Mouse (Mus musculus) hindbrain, embryonic 14.5 days (tissue): ENCODE data around the gene Olfr545. TPM values are rescaled to one million over a fixed set of nuclear protein-coding genes. Genes with fewer than 3 reads are reported as not detected.
"Not testable (repeated sequence)": the region's sequence is repeated elsewhere in the genome, so short reads cannot be mapped to it uniquely, and the experiment has no call there.

Source experiments
- ATAC-seq: fragments of 200-750 bp; cut with Nextera tagmentation; 2 replicates; pipeline ENCODE4 v1.8.0; 2017; ENCODE audit warnings: moderate number of reproducible peaks, mild to moderate bottlenecking, moderate TSS enrichment, moderate library complexity; ENCODE audit not compliant: low FRiP score
- DNase-seq: peaks from one replicate; pipeline ENCODE4 v3.0.0-alpha.2; 2015; ENCODE audit warnings: low spot score
- H3K27ac ChIP-seq: fragments of 300-500 bp; sonication (generic); 2 replicates; pipeline ENCODE4 v1.5.1; 2014; ENCODE audit warnings: mild to moderate bottlenecking, moderate library complexity
- H3K27me3 ChIP-seq: fragments of 300-500 bp; sonication (generic); 2 replicates; pipeline ENCODE4 v1.6.1; 2014; ENCODE audit warnings: mild to moderate bottlenecking, low read length, mixed read lengths; ENCODE audit not compliant: control insufficient read depth, insufficient read depth
- H3K36me3 ChIP-seq: fragments of 300-500 bp; sonication (generic); replicated peaks from 2 replicates; pipeline ENCODE4 v1.6.1; 2014; ENCODE audit not compliant: control insufficient read depth, insufficient read depth
- H3K4me1 ChIP-seq: fragments of 300-500 bp; sonication (generic); replicated peaks from 2 replicates; pipeline ENCODE4 v1.6.1; 2014; ENCODE audit warnings: antibody characterized with exemption, low read length, mixed read lengths; ENCODE audit not compliant: control insufficient read depth, insufficient read depth
- H3K4me2 ChIP-seq: fragments of 300-500 bp; sonication (generic); replicated peaks from 2 replicates; pipeline ENCODE4 v1.6.1; 2014; ENCODE audit warnings: mild to moderate bottlenecking, moderate library complexity
- H3K4me3 ChIP-seq: fragments of 300-500 bp; sonication (generic); replicated peaks from 2 replicates; pipeline ENCODE4 v1.5.1; 2014; ENCODE audit warnings: mild to moderate bottlenecking, low read length
- H3K9ac ChIP-seq: fragments of 300-500 bp; sonication (generic); 2 replicates; pipeline ENCODE4 v1.6.1; 2014
- H3K9me3 ChIP-seq: fragments of 300-500 bp; sonication (generic); 2 replicates; pipeline ENCODE4 v1.6.1; 2016; ENCODE audit warnings: low read length; ENCODE audit not compliant: control insufficient read depth
- WGBS: fragments of 180-500 bp; shearing (Covaris S2); extraction: QIAGEN DNeasy Blood & Tissue Kit; methylation state at CpG from one replicate; pipeline ENCODE4 v1.1.7; 2014; 5-methylcytosine and 5-hydroxymethylcytosine counted together
- polyA plus RNA-seq: library from polyadenylated mRNA; unstranded; fragments of >200 nt; fragmentation: Nextera tagmentation; extraction: Ambion mirVana; gene quantifications from 2 replicates; pipeline ENCODE4 v1.2.1, GENCODE M21; 2014

Gene Olfr545
- polyA plus RNA-seq, 1 experiment from 2014 or later, result 0.17 TPM

DNA sequence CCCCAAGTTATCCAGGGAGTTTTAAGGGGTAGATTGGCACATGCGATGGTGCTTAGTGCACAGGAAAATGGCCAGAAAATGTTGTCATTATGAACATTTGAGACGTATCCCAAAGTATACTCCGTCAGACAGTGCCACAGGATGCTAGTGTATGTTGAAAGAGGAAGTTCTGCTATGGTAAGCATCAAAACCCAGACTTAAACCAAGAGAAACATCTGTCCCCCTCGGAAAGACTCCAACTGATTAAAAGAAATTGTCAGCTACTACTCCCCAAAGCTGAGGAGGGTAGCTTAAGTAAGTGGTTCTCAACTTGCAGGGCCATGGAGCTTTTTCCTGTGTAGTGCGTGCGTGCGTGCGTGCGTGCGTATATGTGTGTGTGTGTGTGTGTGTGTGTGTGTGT lies 12.6 kb upstream of the Olfr545 start:
- no peaks in the 10 kb centered on the region for H3K4me1 ChIP-seq
- H3K4me2 ChIP-seq, result no peak overlapping the region
- H3K9me3 ChIP-seq, result no peaks in the 10 kb centered on the region
- no peak for ATAC-seq
- H3K9ac ChIP-seq, result no peak overlapping the region
- H3K27me3 ChIP-seq, result 0 out of 2 replicates have a peak, but pooled peaks cover 10% of the 10 kb centered on the region
- 94% methylated on average over 10 of the region's 10 CpGs for WGBS
- DNase-seq, result no peak
- no peak overlapping the region for H3K27ac ChIP-seq
- H3K36me3 ChIP-seq, result no peaks in the 10 kb centered on the region
- H3K4me3 ChIP-seq, result no peak overlapping the region

DNA sequence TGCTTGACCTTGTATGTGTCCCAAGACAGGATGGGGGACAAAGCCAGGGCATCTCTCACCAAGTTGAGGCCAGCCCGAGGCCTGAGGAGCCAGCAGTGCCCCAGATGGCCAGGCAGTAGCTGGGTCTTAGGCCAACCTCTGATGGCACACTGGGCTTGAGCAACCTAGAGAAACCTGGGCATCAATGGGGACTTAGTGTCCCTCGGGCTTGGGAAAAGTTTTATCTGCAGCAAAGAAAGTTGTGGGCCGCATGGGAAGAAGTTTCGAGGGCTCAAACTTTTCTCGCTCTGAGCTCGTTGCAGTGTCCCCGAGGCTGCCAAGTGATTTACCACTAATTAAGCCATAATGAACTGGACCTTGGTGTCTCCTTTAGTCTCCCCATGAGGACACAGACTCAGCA lies 10.4 kb upstream of the Olfr545 start:
- DNase-seq (no peak), ATAC-seq (no peak)
- 0 out of 2 replicates have a peak, but pooled peaks cover 10% of the 10 kb centered on the region for H3K27me3 ChIP-seq
- H3K4me1 ChIP-seq, result no peaks in the 10 kb centered on the region
- H3K4me3 ChIP-seq, result no peak overlapping the region
- H3K36me3 ChIP-seq, result no peaks in the 10 kb centered on the region
- 79% methylated on average over 7 of the region's 7 CpGs for WGBS
- H3K9me3 ChIP-seq, result no peaks in the 10 kb centered on the region
- no peak overlapping the region for H3K9ac ChIP-seq
- no peak overlapping the region for H3K27ac ChIP-seq
- no peak overlapping the region for H3K4me2 ChIP-seq

GRCm38 (mm10) chr7:102508666-102509065 lies 9.3 kb upstream of the Olfr545 start:
- H3K9me3 ChIP-seq, result no peaks in the 10 kb centered on the region

GRCm38 (mm10) chr7:102508066-102508465 lies 8.7 kb upstream of the Olfr545 start:
- Histone ChIP-seq H3K9ac (no peak overlapping the region), H3K9me3 (no peaks in the 10 kb centered on the region)

More at GRCm38 (mm10) chr7:102508666-102509065, 9.3 kb upstream of the Olfr545 start:
- DNase-seq (no peak), ATAC-seq (no peak)
- Histone ChIP-seq H3K9ac (no peak overlapping the region), H3K36me3 (no peaks in the 10 kb centered on the region), H3K4me2 (no peak overlapping the region), H3K4me1 (no peaks in the 10 kb centered on the region), H3K27me3 (0 out of 2 replicates have a peak, but pooled peaks cover 3% of the 10 kb centered on the region), H3K27ac (no peak overlapping the region), H3K4me3 (no peak overlapping the region)
- 90% methylated on average over 6 of the region's 6 CpGs for WGBS

GRCm38 (mm10) chr7:102506848-102507247 lies 7.5 kb upstream of the Olfr545 start:
- Histone ChIP-seq H3K9me3 (no peaks in the 10 kb centered on the region), H3K4me2 (no peak overlapping the region), H3K4me1 (no peaks in the 10 kb centered on the region), H3K27me3 (0 out of 2 replicates have a peak, but pooled peaks cover under 1% of the 10 kb centered on the region), H3K4me3 (no peak overlapping the region), H3K36me3 (no peaks in the 10 kb centered on the region), H3K9ac (no peak overlapping the region), H3K27ac (no peak overlapping the region)
- DNase-seq, result peak; percentile 82
- 48% methylated on average over 3 of the region's 3 CpGs for WGBS
- peak; percentile 81 for ATAC-seq

More at GRCm38 (mm10) chr7:102508066-102508465, 8.7 kb upstream of the Olfr545 start:
- WGBS, result 94% methylated on average over 9 of the region's 9 CpGs
- no peak for DNase-seq
- H3K27me3 ChIP-seq, result 0 out of 2 replicates have a peak, but pooled peaks cover 2% of the 10 kb centered on the region
- no peaks in the 10 kb centered on the region for H3K36me3 ChIP-seq
- H3K27ac ChIP-seq, result no peak overlapping the region
- no peak for ATAC-seq
- no peak overlapping the region for H3K4me3 ChIP-seq
- H3K4me1 ChIP-seq, result no peaks in the 10 kb centered on the region
- H3K4me2 ChIP-seq, result no peak overlapping the region

GRCm38 (mm10) chr7:102501986-102502385 lies 2.6 kb upstream of the Olfr545 start:
- 78% methylated on average over 5 of the region's 5 CpGs for WGBS
- H3K4me2 ChIP-seq, result no peak overlapping the region

GRCm38 (mm10) chr7:102494416-102494815 lies 5.0 kb downstream of the Olfr545 start:
- H3K4me2 ChIP-seq, H3K4me3 ChIP-seq, H3K27ac ChIP-seq, H3K36me3 ChIP-seq, DNase-seq, H3K27me3 ChIP-seq, H3K9me3 ChIP-seq, H3K9ac ChIP-seq, ATAC-seq, H3K4me1 ChIP-seq: not testable (repeated sequence)
- WGBS, result 61% methylated on average over 7 of the region's 7 CpGs

More at GRCm38 (mm10) chr7:102501986-102502385, 2.6 kb upstream of the Olfr545 start:
- ATAC-seq (no peak), DNase-seq (no peak)
- H3K4me3 ChIP-seq, result no peak overlapping the region
- no peaks in the 10 kb centered on the region for H3K27me3 ChIP-seq
- H3K36me3 ChIP-seq, result no peaks in the 10 kb centered on the region
- no peak overlapping the region for H3K27ac ChIP-seq
- H3K9ac ChIP-seq, result no peak overlapping the region
- H3K4me1 ChIP-seq, result no peaks in the 10 kb centered on the region
- H3K9me3 ChIP-seq, result no peaks in the 10 kb centered on the region

DNA sequence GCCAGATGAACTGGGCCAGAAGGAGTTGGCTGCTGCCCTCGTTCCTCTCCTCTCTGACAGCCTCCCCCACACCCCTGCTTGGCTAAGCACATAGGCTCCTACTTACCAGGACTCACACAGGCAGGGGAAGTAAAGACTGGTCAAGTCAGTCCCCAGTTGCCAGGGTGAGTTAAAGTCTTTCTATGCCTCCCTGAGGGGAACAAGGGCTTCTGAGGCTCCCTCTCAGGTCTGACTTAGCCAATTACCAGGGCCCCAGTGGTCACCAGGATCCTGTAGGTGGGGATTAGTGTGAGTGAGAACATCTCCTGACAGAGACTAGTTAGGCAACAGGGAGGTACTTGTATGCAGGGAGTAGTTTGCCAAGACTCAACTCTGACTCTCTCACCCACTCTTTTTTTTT lies 11.2 kb downstream of the Olfr545 start, which contains the start of gene Olfr544:
TSS of gene Olfr544 (minus strand) at position 153 of the 400 bp plus-strand sequence.
- WGBS, result 61% methylated on average over 1 of the region's 1 CpGs
- ATAC-seq, result no peak
- H3K4me3 ChIP-seq, result no peak within 1 kb of the TSS

GRCm38 (mm10) chr7:102486105-102486504 lies 13.3 kb downstream of the Olfr545 start:
- H3K4me3 ChIP-seq, result no peak overlapping the region
- H3K36me3 ChIP-seq, result no peaks in the 10 kb centered on the region
- 83% methylated on average over 1 of the region's 1 CpGs for WGBS

More for the DNA sequence above, 11.2 kb downstream of the Olfr545 start, which contains the start of gene Olfr544:
- no peaks in the 10 kb centered on the region for H3K36me3 ChIP-seq
- no peaks in the 10 kb centered on the region for H3K27me3 ChIP-seq
- no peak within 1 kb of the TSS for H3K27ac ChIP-seq
- no peaks in the 10 kb centered on the region for H3K4me1 ChIP-seq
- no peak within 1 kb of the TSS for H3K4me2 ChIP-seq
- no peak within 1 kb of the TSS for H3K9ac ChIP-seq
- no peak for DNase-seq
- H3K9me3 ChIP-seq, result no peaks in the 10 kb centered on the region

GRCm38 (mm10) chr7:102484766-102485165 lies 14.6 kb downstream of the Olfr545 start:
- ATAC-seq, H3K27ac ChIP-seq, H3K27me3 ChIP-seq, H3K4me1 ChIP-seq, DNase-seq, H3K4me2 ChIP-seq, H3K36me3 ChIP-seq, H3K9me3 ChIP-seq, H3K9ac ChIP-seq, H3K4me3 ChIP-seq: not testable (repeated sequence)
- WGBS, result 71% methylated on average over 6 of the region's 8 CpGs

More at GRCm38 (mm10) chr7:102486105-102486504, 13.3 kb downstream of the Olfr545 start:
- Histone ChIP-seq H3K27ac (no peak overlapping the region), H3K27me3 (no peaks in the 10 kb centered on the region), H3K4me2 (no peak overlapping the region), H3K4me1 (no peaks in the 10 kb centered on the region), H3K9me3 (no peaks in the 10 kb centered on the region), H3K9ac (no peak overlapping the region)
- ATAC-seq (no peak), DNase-seq (no peak)
